ENCODE assay signal across 9 mouse cellular contexts in the genomic region with DNA sequence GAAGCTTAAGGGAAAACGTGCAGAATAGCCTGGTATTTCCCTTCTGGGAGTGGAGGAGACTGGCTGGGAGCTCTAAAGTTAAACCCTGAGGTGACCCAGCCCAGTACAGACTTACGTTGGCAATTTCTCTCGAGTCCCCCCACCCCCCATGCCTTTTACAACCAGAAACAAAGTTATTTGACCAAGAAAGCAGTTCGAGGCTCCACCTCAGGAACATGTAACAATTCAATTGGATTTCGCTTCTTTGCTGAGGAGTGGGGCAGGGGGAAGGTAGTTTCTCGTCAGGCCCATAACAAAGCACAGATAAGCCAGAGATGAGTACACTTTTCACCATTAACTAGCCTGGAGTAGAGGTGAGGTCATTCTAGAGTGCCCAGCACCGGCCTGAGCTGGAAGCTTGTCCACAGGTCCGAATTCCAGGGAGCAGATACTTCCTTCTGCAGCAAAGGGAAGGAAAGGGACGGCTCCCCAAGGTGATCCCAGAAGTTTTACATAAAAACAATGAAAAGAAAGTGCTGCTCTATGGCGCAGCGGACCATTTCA. TPM values are rescaled to one million over a fixed set of nuclear protein-coding genes. Genes with fewer than 3 reads are reported as not detected.
DNase-seq lines count a peak whose midpoint lies in the region; ATAC-seq and TF ChIP-seq lines count a peak whose summit lies in the region.
"Had no signal": no experiment of that assay in that cellular context is flagged by ENCODE, and none has a peak within 500 bp of the region (broad histone marks: within the 10 kb centered on the region; RNA-seq: fewer than 3 reads in every experiment).

No protein-coding gene starts in this region.

- H3K4me1 ChIP-seq in embryonic facial prominence, embryonic 10.5 days: peaks cover 52% of the 10 kb centered on the region
- H3K4me1 ChIP-seq in hindbrain, embryonic 16.5 days (ENCODE audit: control insufficient read depth, insufficient read depth, low read depth, low read length): peaks cover 15% of the 10 kb centered on the region
- H3K4me1 ChIP-seq in liver, embryonic 14.5 days (replicated peaks; ENCODE audit: control insufficient read depth in 2 of 2, insufficient read depth in 2 of 2, low read length in 1 of 2): peaks cover 0 to 8% of the 10 kb centered on the region in 2 experiments; a peak in 3 of 4 replicates

- DNase-seq in adrenal gland, adult 2 months: peak; percentile 65
- no peak for DNase-seq in adrenal gland, adult 8-10 months
- DNase-seq in embryonic facial prominence, embryonic 10.5 days (ENCODE audit: low spot score): peak; percentile 65
- DNase-seq in liver, embryonic 14.5 days (ENCODE audit: low read depth in 3 of 3, low spot score in 3 of 3): no peak
- no peak for DNase-seq in spleen, postnatal 10 days (ENCODE audit: low spot score in 2 of 2)
- DNase-seq in cerebellum, postnatal 36 days: no peak

- peak overlapping the region; percentile 99 for H3K27ac ChIP-seq in embryonic facial prominence, embryonic 10.5 days (replicated peaks)
- peak overlapping the region; percentile 81 for H3K27ac ChIP-seq in hindbrain, embryonic 16.5 days (ENCODE audit: low read depth, low read length)
- no peak overlapping the region for H3K27ac ChIP-seq in liver, embryonic 14.5 days

- H3K9ac ChIP-seq in hindbrain, embryonic 16.5 days (ENCODE audit: low read depth, low read length): peak overlapping the region; percentile 39
- H3K9ac ChIP-seq in liver, embryonic 14.5 days (replicated peaks): peak overlapping the region; percentile 16

- whole genome bisulfite sequencing in embryonic facial prominence, embryonic 10.5 days: 3% methylated on average over 11 of the region's 11 CpGs
- WGBS in hindbrain, embryonic 16.5 days: 5% methylated on average over 11 of the region's 11 CpGs
- WGBS in liver, embryonic 14.5 days (ENCODE audit: insufficient replicate concordance): 18% methylated on average over 11 of the region's 11 CpGs

- TF ChIP-seq CTCF in liver, embryonic 14.5 days (IDR thresholded peaks at IDR 0.05; ENCODE audit: low read depth): no peak

- peak overlapping the region; percentile 70 for H3K4me2 ChIP-seq in hindbrain, embryonic 16.5 days (ENCODE audit: low read length)
- H3K4me2 ChIP-seq in liver, embryonic 14.5 days (ENCODE audit: low read depth): peak overlapping the region; percentile 70

- peak overlapping the region; percentile 98 for H3K4me3 ChIP-seq in embryonic facial prominence, embryonic 10.5 days
- H3K4me3 ChIP-seq in hindbrain, embryonic 16.5 days (ENCODE audit: low read length): peak overlapping the region; percentile 88
- peak overlapping the region in 1 of 2 experiments; percentile 10; a peak in 2 of 4 replicates for H3K4me3 ChIP-seq in liver, embryonic 14.5 days (ENCODE audit: insufficient read depth in 1 of 2, low read depth in 2 of 2, low read length in 2 of 2)

- TF ChIP-seq EP300 in liver, embryonic 14.5 days (IDR thresholded peaks at IDR 0.05; ENCODE audit: low read depth): no peak

- H3K36me3 ChIP-seq in embryonic facial prominence, embryonic 10.5 days (replicated peaks): peaks cover 8% of the 10 kb centered on the region; the same call in 1 of the 2 replicates
- H3K36me3 ChIP-seq in hindbrain, embryonic 16.5 days (ENCODE audit: control insufficient read depth, insufficient read depth, low read length): no peaks in the 10 kb centered on the region
- H3K36me3 ChIP-seq in liver, embryonic 14.5 days (replicated peaks; ENCODE audit: control insufficient read depth, insufficient read depth, low read depth): no peaks in the 10 kb centered on the region

- H3K27me3 ChIP-seq in embryonic facial prominence, embryonic 10.5 days (replicated peaks; ENCODE audit: low read depth, poor library complexity, severe bottlenecking): no peaks in the 10 kb centered on the region
- H3K27me3 ChIP-seq in hindbrain, embryonic 16.5 days (replicated peaks; ENCODE audit: control insufficient read depth, insufficient read depth, low read length): no peaks in the 10 kb centered on the region
- H3K27me3 ChIP-seq in liver, embryonic 14.5 days (ENCODE audit: control insufficient read depth, insufficient read depth, low read length): peaks cover 77% of the 10 kb centered on the region

- 0 out of 2 replicates have a peak, but pooled peaks have one; percentile 19 for ATAC-seq in hindbrain, embryonic 16.5 days
- no peak for ATAC-seq in liver, embryonic 14.5 days (ENCODE audit: insufficient read depth)
- ATAC-seq in monocyte, adult 5-6 weeks (replicated peaks; ENCODE audit: insufficient number of reproducible peaks, low FRiP score, low TSS enrichment, poor library complexity, severe bottlenecking): no peak

- H3K9me3 ChIP-seq in embryonic facial prominence, embryonic 10.5 days: no peaks in the 10 kb centered on the region
- H3K9me3 ChIP-seq in hindbrain, embryonic 16.5 days (ENCODE audit: control insufficient read depth, low read length): no peaks in the 10 kb centered on the region
- no peaks in the 10 kb centered on the region for H3K9me3 ChIP-seq in liver, embryonic 14.5 days (ENCODE audit: control insufficient read depth, low read length)

RNA-seq across cellular contexts. Expression of a gene that starts 0.5 kb away (rescaled TPM):
- 1 to 10 TPM; 2.3 to 3.8 TPM for total RNA-seq in adrenal gland, adult 2 months (2021)
- 1.8 and 3.1 TPM in 2 replicates for polyA plus RNA-seq in adrenal gland, adult 2 months (2012; rRNA removed)
- total RNA-seq in adrenal gland, adult 8-10 months (2022): 1 to 10 TPM; 2.0 to 5.2 (median 3.5) TPM
- 15.5 and 16.6 TPM in 2 replicates for polyA plus RNA-seq in embryonic facial prominence, embryonic 10.5 days (2016; fragmentation: Nextera tagmentation; extraction: Ambion mirVana)
- polyA plus RNA-seq in hindbrain, embryonic 16.5 days (2015; fragmentation: Nextera tagmentation; extraction: Ambion mirVana): 4.4 and 5.8 TPM in 2 replicates
- polyA plus RNA-seq in liver, embryonic 14.5 days (2012; rRNA removed): 0.48 and 0.60 TPM in 2 replicates
- 0.27 and 0.43 TPM in 2 replicates for polyA plus RNA-seq in liver, embryonic 14.5 days (2014; fragmentation: Nextera tagmentation; extraction: Ambion mirVana)
- total RNA-seq in monocyte, adult 5-6 weeks (2017): 0.19 to 0.43 TPM in 2 of 3 replicates, not detected in the other
- polyA plus RNA-seq: erythroblast, embryonic 14.5 days had no signal

RNA-seq across cellular contexts. Expression of a gene that starts 5.7 kb away (rescaled TPM):
- 10 to 100 TPM; 42.8 to 44.6 TPM for total RNA-seq in adrenal gland, adult 2 months (2021)
- polyA plus RNA-seq in adrenal gland, adult 2 months (2012; rRNA removed): 22.6 and 23.2 TPM in 2 replicates
- total RNA-seq in adrenal gland, adult 8-10 months (2022): 10 to 100 TPM; 38.8 to 84.1 (median 45.1) TPM
- polyA plus RNA-seq in embryonic facial prominence, embryonic 10.5 days (2016; fragmentation: Nextera tagmentation; extraction: Ambion mirVana): 64.4 and 65.5 TPM in 2 replicates
- 37.5 and 42.9 TPM in 2 replicates for polyA plus RNA-seq in hindbrain, embryonic 16.5 days (2015; fragmentation: Nextera tagmentation; extraction: Ambion mirVana)
- 13.4 and 16.4 TPM in 2 replicates for polyA plus RNA-seq in liver, embryonic 14.5 days (2012; rRNA removed)
- polyA plus RNA-seq in liver, embryonic 14.5 days (2014; fragmentation: Nextera tagmentation; extraction: Ambion mirVana): 14.4 and 19.7 TPM in 2 replicates
- total RNA-seq in monocyte, adult 5-6 weeks (2017): 36.1 to 69.5 TPM (median 67.5 TPM) in 3 replicates

RNA-seq across cellular contexts. Expression of a gene that starts 11.8 kb away (rescaled TPM):
- total RNA-seq in adrenal gland, adult 2 months (2021): 1 to 10 TPM in 1 of 2 experiments, under 1 TPM in 1; 0.92 to 3.3 TPM
- 0.42 and 0.70 TPM in 2 replicates for polyA plus RNA-seq in adrenal gland, adult 2 months (2012; rRNA removed)
- total RNA-seq in adrenal gland, adult 8-10 months (2022): 1 to 10 TPM; 1.1 to 2.4 (median 1.4) TPM
- 12.7 and 17.7 TPM in 2 replicates for polyA plus RNA-seq in embryonic facial prominence, embryonic 10.5 days (2016; fragmentation: Nextera tagmentation; extraction: Ambion mirVana)
- 6.1 and 8.2 TPM in 2 replicates for polyA plus RNA-seq in hindbrain, embryonic 16.5 days (2015; fragmentation: Nextera tagmentation; extraction: Ambion mirVana)
- polyA plus RNA-seq in liver, embryonic 14.5 days (2012; rRNA removed): 0.32 and 0.48 TPM in 2 replicates
- polyA plus RNA-seq in liver, embryonic 14.5 days (2014; fragmentation: Nextera tagmentation; extraction: Ambion mirVana): 0.36 and 0.81 TPM in 2 replicates
- 0.21 to 0.87 TPM (median 0.29 TPM) in 3 replicates for total RNA-seq in monocyte, adult 5-6 weeks (2017)
- polyA plus RNA-seq: erythroblast, embryonic 14.5 days had no signal

RNA-seq across cellular contexts. Expression of a gene that starts 52.6 kb away (rescaled TPM):
- not detected for total RNA-seq in adrenal gland, adult 2 months (2021)
- polyA plus RNA-seq in adrenal gland, adult 2 months (2012; rRNA removed): not detected in 2 replicates
- not detected for total RNA-seq in adrenal gland, adult 8-10 months (2022)
- polyA plus RNA-seq in embryonic facial prominence, embryonic 10.5 days (2016; fragmentation: Nextera tagmentation; extraction: Ambion mirVana): not detected in 2 replicates
- not detected in 2 replicates for polyA plus RNA-seq in hindbrain, embryonic 16.5 days (2015; fragmentation: Nextera tagmentation; extraction: Ambion mirVana)
- polyA plus RNA-seq in liver, embryonic 14.5 days (2012; rRNA removed): not detected in 2 replicates
- not detected in 2 replicates for polyA plus RNA-seq in liver, embryonic 14.5 days (2014; fragmentation: Nextera tagmentation; extraction: Ambion mirVana)
- 0.95 TPM in 1 of 3 replicates, not detected in the others for total RNA-seq in monocyte, adult 5-6 weeks (2017)
- polyA plus RNA-seq: erythroblast, embryonic 14.5 days had no signal

Comparison
In these comparisons a context has a peak if more than half of its experiments do, and no peak if none do; other contexts are left out.
1. DNase-seq: peak in adrenal gland, adult 2 months (single experiment) and embryonic facial prominence, embryonic 10.5 days (single experiment); none in adrenal gland, adult 8-10 months (single experiment), liver, embryonic 14.5 days (0 of 3), spleen, postnatal 10 days (0 of 2) and cerebellum, postnatal 36 days (0 of 2).